Mouse (Mus musculus) induced T-regulatory cell, adult 2 months (primary cell): ENCODE data around the gene Rabgap1.

Experiments
- DNase-seq: peaks from one replicate; pipeline ENCODE4 v3.0.0-alpha.2; 2012; ENCODE audit warnings: low read depth

Gene Rabgap1

GRCm38 (mm10) chr2:37516030-37516710 is 73.1 kb downstream of the Rabgap1 start, which contains the start of gene Gpr21:
Gene Gpr21, plus strand, starts transcription at chr2:37516332.
- DNase-seq = no peak

GRCm38 (mm10) chr2:37516922-37517462 is 73.9 kb downstream of the Rabgap1 start:
- no peak for DNase-seq

- no peak for DNase-seq
These were observed 75.6 kb downstream of the Rabgap1 start for GRCm38 (mm10) chr2:37518561-37519285.

- no peak for DNase-seq
These were observed 76.2 kb downstream of the Rabgap1 start for GRCm38 (mm10) chr2:37519286-37519640.

GRCm38 (mm10) chr2:37527587-37527986 is 84.5 kb downstream of the Rabgap1 start:
- DNase-seq = no peak

- no peak for DNase-seq
These were observed 86.3 kb downstream of the Rabgap1 start for GRCm38 (mm10) chr2:37529397-37529796.

GRCm38 (mm10) chr2:37530766-37531165 is 87.7 kb downstream of the Rabgap1 start:
- no peak for DNase-seq

- DNase-seq = no peak
These were observed 88.6 kb downstream of the Rabgap1 start for GRCm38 (mm10) chr2:37531639-37532038.

- no peak for DNase-seq
These were observed 106.4 kb downstream of the Rabgap1 start for GRCm38 (mm10) chr2:37549346-37550012.

- DNase-seq = no peak
These were observed 113.3 kb downstream of the Rabgap1 start for GRCm38 (mm10) chr2:37556366-37556765.

- peak; percentile 32 for DNase-seq
These were observed 122.5 kb downstream of the Rabgap1 start for GRCm38 (mm10) chr2:37565579-37565978.

GRCm38 (mm10) chr2:37566035-37566434 is 123.0 kb downstream of the Rabgap1 start:
- DNase-seq = no peak

GRCm38 (mm10) chr2:37569888-37570287 is 126.8 kb downstream of the Rabgap1 start:
- DNase-seq = no peak

- no peak for DNase-seq
These were observed 127.6 kb downstream of the Rabgap1 start for GRCm38 (mm10) chr2:37570703-37571102.

GRCm38 (mm10) chr2:37572141-37572540 is 129.1 kb downstream of the Rabgap1 start:
- DNase-seq = no peak

GRCm38 (mm10) chr2:37576661-37577060 is 133.6 kb downstream of the Rabgap1 start:
- no peak for DNase-seq

GRCm38 (mm10) chr2:37578185-37578584 is 135.1 kb downstream of the Rabgap1 start:
- DNase-seq = no peak

- DNase-seq = no peak
These were observed 144.8 kb downstream of the Rabgap1 start for GRCm38 (mm10) chr2:37587919-37588318.
